Mouse (Mus musculus) kidney, adult 8-10 months (tissue): Measurements from ENCODE around the gene Srsf3.
"Not testable (repeated sequence)": the region's sequence is repeated elsewhere in the genome, so short reads cannot be mapped to it uniquely, and the experiment has no call there.

ENCODE experiments used
- DNase-seq, 2 experiments: peaks; one replicate each; pipeline ENCODE4 v3.0.0; 2022

Gene Srsf3

GRCm38 (mm10) chr17:29032274-29033069, at the start of gene Srsf3:
Gene Srsf3 (plus strand): TSS chr17:29032628.
- peak; percentile 98 to 99 for DNase-seq

- no peak for DNase-seq
Observed at GRCm38 (mm10) chr17:28984724-28985420, 47.6 kb upstream of the Srsf3 start.

GRCm38 (mm10) chr17:28986833-28987232, 45.6 kb upstream of the Srsf3 start:
- DNase-seq: peak in 1 of 2 experiments; percentile 38

- DNase-seq: peak in 1 of 2 experiments; percentile 37
Observed at GRCm38 (mm10) chr17:28987713-28988112, 44.7 kb upstream of the Srsf3 start.

- DNase-seq: no peak
Observed at GRCm38 (mm10) chr17:28988291-28988690, 44.1 kb upstream of the Srsf3 start.

- no peak for DNase-seq
Observed at GRCm38 (mm10) chr17:28988996-28989395, 43.4 kb upstream of the Srsf3 start.

GRCm38 (mm10) chr17:28990060-28990459, 42.4 kb upstream of the Srsf3 start:
- DNase-seq: no peak

- no peak for DNase-seq
Observed at GRCm38 (mm10) chr17:28991286-28991685, 41.1 kb upstream of the Srsf3 start.

- peak; percentile 71 to 83 for DNase-seq
Observed at GRCm38 (mm10) chr17:28992105-28992504, 40.3 kb upstream of the Srsf3 start.

- DNase-seq: not testable (repeated sequence)
Observed at GRCm38 (mm10) chr17:28993004-28993403, 39.4 kb upstream of the Srsf3 start.

- DNase-seq: no peak
Observed at GRCm38 (mm10) chr17:28994615-28995014, 37.8 kb upstream of the Srsf3 start.

GRCm38 (mm10) chr17:29000465-29000864, 32.0 kb upstream of the Srsf3 start:
- DNase-seq: no peak

- DNase-seq: no peak
Observed at GRCm38 (mm10) chr17:29003740-29004139, 28.7 kb upstream of the Srsf3 start.

- no peak for DNase-seq
Observed at GRCm38 (mm10) chr17:29005002-29005401, 27.4 kb upstream of the Srsf3 start.

GRCm38 (mm10) chr17:29006812-29007211, 25.6 kb upstream of the Srsf3 start:
- no peak for DNase-seq

GRCm38 (mm10) chr17:29007243-29007640, 25.2 kb upstream of the Srsf3 start:
- no peak for DNase-seq

GRCm38 (mm10) chr17:29007641-29008325, 24.6 kb upstream of the Srsf3 start, which contains the start of gene Stk38:
Gene Stk38 (minus strand): TSS chr17:29007995.
- DNase-seq: peak; percentile 90

- no peak for DNase-seq
Observed at GRCm38 (mm10) chr17:29008326-29008650, 24.1 kb upstream of the Srsf3 start.

GRCm38 (mm10) chr17:29009181-29009580, 23.2 kb upstream of the Srsf3 start:
- DNase-seq: no peak

GRCm38 (mm10) chr17:29014235-29014634, 18.2 kb upstream of the Srsf3 start:
- DNase-seq: no peak

GRCm38 (mm10) chr17:29015638-29016037, 16.8 kb upstream of the Srsf3 start:
- DNase-seq: peak in 1 of 2 experiments; percentile 63

GRCm38 (mm10) chr17:29016705-29017104, 15.7 kb upstream of the Srsf3 start:
- no peak for DNase-seq

GRCm38 (mm10) chr17:29018292-29018984, 14.0 kb upstream of the Srsf3 start:
- DNase-seq: no peak
